Mouse (Mus musculus) forelimb bud, embryonic 11.5 days (tissue): Measurements from ENCODE around the gene Vmn1r20.
"Not testable (repeated sequence)": the region's sequence is repeated elsewhere in the genome, so short reads cannot be mapped to it uniquely, and the experiment has no call there.

Experiments used
- DNase-seq: peaks from one replicate; pipeline ENCODE4 v3.0.0-alpha.2; 2012; ENCODE audit warnings: low read depth, low spot score

Gene Vmn1r20

DNA sequence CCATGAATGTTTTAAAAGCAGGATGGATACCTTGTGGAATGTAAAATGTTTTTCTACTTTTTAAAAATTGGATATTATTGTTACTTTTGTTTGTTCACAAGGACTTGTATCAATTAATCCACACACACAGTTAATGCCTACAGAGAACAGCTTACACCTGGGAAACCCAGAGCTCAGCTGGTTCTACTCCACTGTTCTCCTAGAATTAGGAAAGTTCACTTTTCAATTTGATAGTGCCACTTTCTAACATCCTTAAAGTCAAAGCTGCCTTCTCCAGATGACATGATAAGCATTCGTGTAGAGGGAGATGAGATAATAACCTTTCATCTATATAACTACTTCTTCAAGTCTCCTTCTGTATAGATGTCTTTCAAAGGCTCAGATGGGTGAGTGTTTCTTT is at the start of gene Vmn1r20:
TSS of gene Vmn1r20 (plus strand) at position 301 of the 400 bp plus-strand sequence.
- DNase-seq: no peak

- no peak for DNase-seq
These were observed 33.0 kb upstream of the Vmn1r20 start, which contains the start of gene Vmn1r18 for GRCm38 (mm10) chr6:57395683-57396082. Gene Vmn1r18, minus strand, starts transcription at chr6:57395783.

- not testable (repeated sequence) for DNase-seq
These were observed 25.2 kb upstream of the Vmn1r20 start, which contains the start of gene Vmn1r19 for GRCm38 (mm10) chr6:57403480-57403879. Gene Vmn1r19, plus strand, starts transcription at chr6:57403780.

- no peak for DNase-seq
These were observed 2.5 kb downstream of the Vmn1r20 start for GRCm38 (mm10) chr6:57431196-57431595.

- not testable (repeated sequence) for DNase-seq
These were observed 39.4 kb downstream of the Vmn1r20 start for GRCm38 (mm10) chr6:57468161-57468560.
